Mouse (Mus musculus): ENCODE measurements around the gene Adamts8.

Gene Adamts8

DNA sequence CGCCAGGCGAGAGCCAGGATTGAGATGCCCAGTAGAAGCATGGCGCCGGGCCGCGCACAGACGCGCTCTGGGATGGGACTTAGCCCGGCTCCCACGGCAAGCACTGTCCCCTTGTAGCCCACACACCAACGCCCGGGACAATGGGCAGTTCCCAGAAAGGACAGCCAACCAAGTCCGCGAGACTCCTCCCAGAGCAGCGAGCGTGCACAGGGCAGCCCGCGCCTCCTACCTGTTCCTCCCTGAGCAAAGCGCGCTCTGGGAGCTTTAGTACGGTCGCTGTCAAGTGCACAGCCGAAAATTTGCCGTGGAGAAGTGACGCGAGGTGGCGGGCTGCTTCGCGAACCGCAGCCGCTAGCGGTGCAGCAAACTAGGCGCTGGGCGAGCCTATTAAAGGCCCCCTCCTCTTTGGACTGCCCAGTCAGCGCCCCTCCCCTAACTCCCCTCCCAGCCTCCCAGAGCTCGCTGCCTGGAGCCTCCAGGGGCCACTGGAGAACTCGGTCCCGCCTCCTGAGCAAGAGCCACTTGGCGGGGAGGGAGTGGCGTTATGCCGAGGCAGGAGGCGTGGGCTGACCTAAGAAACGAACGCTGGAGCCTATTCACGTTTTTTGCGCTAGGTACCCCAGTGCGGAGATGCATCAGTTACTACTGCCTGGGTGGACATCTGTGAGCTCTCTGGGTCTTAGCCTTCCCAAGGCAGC lies 20.0 kb upstream of the Adamts8 start, which contains the start of gene Adamts15:
Adamts15 (minus strand) TSS at position 256 of the 698 bp plus-strand sequence.
- DNase-seq, result peak; percentile 76 to 84

DNA sequence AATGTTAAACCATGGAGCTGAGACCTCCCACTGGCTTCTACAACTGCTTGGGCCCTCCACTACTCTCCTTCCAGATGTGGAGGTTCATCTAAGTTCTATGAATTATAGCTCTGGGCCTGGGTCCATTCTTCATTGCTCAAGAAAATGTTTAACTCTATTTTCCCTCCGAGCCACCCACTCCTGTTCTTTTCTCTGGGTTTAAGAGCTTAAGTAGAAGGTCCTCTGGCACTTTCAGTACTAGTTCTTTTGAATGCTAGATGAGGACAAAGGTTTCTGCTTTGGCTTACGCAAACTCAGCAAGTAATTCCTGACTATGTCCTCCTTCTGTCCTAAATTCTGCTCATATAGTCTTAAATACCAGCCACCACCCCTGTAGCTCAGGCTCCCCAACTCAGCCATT lies 13.6 kb upstream of the Adamts8 start:
- DNase-seq, result no peak

DNA sequence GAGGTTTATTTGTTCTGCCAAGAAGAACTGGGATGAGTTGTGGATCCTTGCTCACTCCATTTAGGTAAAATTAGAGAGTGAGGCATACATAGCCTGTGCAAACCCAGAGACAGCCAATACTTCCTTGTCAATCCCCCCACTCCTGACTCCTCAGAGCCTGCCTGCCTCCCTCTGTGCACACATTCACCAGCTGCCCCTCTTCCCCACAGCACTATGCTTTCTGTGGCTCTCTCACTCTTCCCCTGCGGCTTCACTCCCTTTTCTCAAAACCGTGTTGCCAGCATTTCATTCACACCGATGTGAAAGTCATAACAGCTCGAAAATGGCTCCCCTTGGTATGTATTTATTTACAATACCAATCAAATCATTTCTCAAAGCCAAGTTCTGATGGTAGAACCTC lies 10.0 kb upstream of the Adamts8 start:
- no peak for DNase-seq

DNA sequence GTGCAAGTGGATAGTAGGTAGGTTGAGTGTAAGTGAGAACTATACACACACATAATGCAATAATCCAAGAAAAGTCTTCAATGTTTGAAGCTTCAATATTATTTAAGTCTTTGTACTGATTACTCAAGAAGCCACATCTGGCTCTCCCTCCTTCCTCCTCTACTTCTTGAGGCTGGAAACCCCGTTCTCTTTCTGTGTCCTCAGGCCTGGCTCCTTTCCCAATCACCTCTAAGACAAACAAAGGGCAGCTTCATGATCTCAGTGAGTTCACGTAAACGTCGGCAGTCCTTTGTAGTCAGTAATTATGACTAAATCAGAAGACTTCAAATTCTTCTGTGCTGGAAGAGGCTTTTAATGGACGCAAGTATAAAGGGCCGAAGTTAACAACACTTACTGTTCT lies 7.5 kb upstream of the Adamts8 start:
- no peak for DNase-seq

DNA sequence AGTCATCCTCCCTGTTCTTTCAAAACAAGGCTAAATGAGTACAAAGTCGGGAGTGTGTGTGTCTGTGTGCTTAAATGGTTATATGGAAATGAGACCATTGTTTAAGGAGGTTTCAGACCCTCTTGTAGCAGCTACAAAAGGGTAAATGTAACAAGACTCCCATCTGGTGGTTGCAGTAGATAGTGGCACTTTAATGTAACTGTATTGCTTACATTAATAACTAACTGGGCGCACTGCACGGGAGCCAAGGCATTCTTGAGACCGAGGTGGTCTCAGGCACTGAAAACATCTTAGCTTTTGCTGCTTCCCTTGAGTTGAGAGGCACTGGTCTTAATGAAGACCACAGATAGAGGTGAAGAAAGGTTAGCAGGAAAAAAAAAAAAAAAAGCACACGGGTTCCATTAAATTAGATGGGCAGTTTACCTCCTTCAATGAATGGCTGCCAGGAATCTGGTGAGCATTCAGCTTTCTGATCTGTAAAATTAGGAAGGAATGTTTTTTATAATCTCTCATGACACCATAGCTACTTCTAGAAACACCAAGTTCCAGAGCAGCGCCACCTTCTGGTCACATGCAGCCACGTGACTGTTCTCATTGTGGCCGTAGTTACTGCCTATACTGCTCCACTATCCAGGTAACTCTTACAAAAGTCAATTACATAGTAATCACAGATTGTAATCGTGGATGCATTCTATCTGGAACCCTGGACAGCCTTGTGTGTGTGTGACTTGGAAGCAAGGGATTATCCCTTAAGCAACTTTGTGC lies 5.5 kb upstream of the Adamts8 start:
- peak in 1 of 2 experiments; percentile 57 for DNase-seq

DNA sequence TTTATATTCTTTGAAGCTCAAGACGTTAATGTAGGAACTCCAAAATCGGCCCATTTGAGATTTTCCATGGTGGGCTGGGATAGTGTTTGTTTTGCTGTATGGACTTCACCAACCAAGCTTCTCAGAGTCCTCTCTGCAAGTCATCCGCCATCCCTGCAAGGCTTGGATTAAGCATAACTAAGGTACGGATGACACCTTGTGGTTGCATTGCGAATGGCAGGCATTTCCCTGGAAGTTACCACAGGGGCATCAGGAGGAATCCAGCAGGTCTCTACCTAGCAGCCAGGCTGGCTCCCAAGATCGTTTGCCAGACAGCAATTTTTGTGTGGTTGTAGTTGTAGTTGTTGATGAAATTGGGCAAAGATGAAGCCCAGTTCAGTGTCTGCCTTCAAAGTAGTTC lies 2.0 kb upstream of the Adamts8 start:
- peak; percentile 80 to 83 for DNase-seq

DNA sequence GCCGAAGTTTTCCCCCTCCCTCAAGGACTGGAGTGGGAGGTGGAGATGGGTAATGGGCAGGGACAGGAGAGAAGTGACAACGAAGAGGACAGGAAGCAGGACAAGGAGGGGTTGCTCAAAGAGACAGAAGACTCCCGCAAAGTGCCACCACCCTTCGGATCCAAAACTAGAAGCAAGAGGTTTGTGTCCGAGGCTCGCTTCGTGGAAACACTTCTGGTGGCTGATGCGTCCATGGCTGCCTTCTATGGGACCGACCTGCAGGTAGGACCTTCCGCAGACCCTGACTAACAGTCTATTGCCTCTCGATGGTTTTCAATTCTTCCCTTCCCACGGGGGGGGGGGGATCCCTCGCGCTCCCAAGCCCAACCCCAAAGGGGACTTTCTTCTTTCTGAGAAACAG lies 979 bp downstream of the Adamts8 start:
- no peak for DNase-seq

DNA sequence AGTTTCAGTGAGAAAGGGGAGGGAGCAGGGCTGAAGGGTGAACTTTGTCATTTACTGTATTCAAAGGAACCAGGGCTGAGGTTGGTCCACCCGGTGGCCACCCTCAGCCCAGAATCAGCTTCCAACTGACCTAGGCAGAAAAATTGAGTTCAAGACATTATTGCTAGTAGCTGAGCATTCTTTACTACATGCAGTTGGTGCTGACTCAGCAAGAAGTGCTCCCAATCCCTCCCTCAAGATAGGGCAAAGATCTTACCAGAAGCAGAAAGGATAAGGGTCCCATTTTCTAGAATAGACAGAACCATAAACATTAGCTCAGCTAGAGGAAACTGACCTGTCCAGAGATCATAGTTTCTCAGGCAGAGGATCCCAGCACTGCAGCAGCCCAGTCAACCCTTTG lies 1.9 kb downstream of the Adamts8 start:
- DNase-seq, result no peak

DNA sequence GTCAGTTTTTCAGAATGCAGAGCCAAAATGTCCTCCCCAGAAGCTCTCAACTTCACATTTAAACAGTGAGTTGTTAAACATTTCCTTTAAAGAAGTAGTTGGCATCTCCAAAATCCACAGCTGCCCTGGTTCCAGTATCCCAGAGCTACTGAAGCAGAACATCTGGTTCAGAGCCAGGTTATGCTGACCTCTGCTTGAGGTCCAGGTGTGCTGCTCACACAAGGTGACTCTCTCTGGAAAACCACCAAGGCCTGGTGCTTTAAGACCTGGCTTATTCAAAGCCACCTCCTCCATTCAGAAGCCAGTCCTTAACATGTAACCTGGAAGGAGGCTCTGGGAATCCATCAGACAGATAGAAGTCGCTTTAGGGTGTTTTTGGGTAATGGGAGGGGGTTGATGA lies 2.9 kb downstream of the Adamts8 start:
- DNase-seq, result no peak

DNA sequence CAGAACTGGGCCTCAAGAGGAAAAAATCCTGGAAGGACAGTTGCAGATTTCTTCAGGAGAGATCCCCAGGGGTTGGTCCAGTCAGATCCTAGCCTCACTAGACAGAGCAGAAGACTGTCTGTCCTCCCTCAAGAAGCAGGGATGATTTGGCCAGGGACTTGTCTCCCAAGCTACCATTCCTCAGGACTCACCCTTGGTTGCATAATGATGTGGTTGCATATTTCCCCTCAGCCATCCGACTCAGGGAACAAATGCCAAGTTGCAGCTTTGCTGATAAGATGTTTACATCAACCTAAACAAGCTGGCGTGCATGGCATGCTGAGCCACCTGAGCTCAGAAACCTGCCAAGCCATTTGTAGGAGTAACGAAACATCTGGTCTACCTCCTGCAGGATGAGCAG lies 7.1 kb downstream of the Adamts8 start:
- DNase-seq, result peak; percentile 37 to 47

DNA sequence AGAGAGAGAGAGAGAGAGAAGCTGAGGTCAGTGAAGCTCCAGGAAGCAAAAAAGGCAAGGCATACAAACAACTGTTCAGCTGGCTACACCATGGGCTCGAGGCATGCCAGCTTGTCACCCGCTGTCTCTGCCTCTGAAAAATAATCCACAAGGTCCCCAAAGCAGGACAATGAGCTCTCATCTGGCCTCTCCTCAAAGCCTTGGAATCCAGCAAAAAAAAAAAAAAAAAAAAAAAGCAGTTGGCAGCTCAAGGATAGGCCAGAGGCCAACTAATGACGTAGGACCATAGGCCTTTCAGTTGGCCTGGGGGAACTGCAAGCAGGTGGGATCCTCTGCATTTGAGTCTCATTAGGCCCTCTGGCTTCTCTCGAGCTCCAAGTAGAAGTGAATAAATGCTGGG lies 7.6 kb downstream of the Adamts8 start:
- DNase-seq, result no peak

DNA sequence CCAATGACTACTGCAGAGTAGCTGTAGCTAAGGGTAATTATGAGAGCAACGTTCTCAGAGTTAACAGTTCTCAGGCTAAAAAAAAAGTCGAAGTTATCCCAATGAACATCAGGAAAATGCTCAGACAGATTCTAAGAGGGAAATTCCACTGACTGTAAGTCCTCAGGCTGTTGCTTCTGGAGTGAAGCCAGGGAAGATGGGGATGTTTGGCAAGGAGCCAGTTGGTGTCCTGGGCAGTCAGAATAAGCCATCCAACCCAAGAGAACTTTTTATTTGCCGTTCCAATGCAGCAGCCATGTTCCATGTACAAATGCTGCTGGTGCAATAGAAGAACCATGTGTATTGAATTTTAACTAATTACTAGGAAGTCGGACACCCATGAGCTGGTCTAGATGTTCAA lies 8.2 kb downstream of the Adamts8 start:
- peak in 1 of 2 experiments; percentile 20 for DNase-seq

DNA sequence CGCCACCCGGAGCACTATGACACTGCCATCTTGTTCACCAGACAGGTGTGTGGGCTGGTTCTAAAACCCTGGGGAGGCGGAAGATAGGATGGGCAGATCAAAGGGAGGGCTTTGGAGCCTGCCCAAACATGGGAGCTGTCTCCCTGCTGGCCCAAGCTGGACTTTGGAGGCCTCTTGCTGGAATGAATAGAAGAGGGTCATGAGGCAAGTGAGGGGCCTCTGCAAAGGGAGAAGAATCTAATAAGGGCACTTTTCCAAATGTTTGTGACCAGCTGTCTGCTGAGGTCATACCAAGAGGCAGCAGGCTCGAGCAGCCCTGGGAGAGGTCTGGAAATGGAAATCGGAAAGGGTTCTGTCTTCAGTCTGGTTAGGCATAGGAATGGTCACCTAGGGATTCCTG lies 9.1 kb downstream of the Adamts8 start:
- peak in 1 of 2 experiments; percentile 35 for DNase-seq

DNA sequence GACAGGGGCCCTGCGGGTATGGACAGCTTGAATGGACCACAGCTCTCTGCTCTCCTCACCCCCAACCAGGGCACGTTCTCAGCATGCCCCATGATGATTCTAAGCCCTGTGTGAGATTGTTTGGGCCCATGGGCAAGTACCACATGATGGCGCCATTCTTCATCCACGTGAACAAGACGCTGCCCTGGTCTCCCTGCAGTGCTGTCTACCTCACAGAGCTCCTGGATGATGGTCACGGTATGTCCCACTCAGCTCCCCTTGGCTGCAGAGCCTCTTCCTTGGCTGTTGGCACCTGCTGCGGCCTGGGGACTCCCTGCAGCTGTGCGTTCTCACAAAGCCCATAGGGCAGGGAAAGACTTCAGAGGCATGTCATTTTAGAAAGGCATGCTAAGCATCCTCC lies 10.9 kb downstream of the Adamts8 start:
- DNase-seq, result no peak

DNA sequence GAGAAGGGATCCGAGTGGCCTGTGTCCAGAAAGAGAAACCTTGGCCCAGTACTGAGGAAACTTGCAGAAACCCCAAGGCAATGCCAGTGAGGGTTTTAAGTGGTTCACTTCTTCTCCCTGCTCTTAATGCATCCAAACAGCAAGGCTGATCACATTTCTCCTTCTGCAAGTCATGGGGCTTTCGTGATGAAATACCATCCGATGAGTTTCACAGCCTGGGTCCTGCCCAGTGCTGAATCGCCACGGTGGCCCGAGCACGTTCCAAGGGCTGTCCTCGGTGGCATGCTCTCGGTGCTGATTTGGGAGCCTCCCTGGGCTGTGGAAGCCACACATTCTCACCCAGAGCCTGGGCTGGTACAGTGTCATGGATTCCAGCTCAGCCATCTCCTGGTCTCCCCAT lies 12.9 kb downstream of the Adamts8 start:
- DNase-seq, result no peak

DNA sequence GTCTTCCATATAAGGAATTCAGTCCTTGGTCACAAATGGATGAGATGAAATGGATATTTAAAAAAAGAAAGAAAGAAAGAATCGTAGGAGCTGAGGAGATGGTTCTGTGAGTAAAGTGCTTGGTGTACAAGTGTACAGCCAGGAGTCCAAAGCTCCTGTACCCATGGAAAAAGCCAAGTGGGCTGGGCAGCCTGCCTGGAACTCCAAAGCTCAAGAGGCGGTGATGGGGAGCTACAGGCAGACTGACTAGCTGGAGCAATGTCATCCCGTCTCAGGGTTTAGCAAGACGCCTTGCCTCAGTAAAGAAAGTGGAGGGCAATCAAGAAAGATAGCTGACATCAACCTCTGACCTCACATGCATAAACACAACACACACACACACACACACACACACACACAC lies 21.4 kb downstream of the Adamts8 start:
- DNase-seq, result peak; percentile 52 to 67

DNA sequence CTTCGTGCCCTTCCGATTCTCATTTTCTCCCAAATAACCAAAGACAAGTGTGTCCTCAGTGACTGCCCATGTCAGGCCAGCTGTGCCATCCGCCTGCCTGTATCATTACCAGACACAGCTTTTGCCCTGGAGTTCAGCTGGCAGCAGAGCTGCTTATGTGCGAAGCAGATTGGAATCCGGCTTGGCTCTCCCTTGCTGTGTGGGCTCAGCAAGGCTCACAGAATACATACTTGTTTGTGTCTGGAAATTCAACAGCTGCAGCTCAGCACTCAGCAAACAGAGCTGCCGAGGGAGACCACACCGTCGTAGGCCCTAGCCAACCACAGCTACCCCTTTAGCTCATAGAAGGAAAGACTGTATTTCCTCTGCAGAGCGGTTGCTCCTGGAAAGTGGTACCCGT lies 22.3 kb downstream of the Adamts8 start:
- DNase-seq, result peak in 1 of 2 experiments; percentile 31

DNA sequence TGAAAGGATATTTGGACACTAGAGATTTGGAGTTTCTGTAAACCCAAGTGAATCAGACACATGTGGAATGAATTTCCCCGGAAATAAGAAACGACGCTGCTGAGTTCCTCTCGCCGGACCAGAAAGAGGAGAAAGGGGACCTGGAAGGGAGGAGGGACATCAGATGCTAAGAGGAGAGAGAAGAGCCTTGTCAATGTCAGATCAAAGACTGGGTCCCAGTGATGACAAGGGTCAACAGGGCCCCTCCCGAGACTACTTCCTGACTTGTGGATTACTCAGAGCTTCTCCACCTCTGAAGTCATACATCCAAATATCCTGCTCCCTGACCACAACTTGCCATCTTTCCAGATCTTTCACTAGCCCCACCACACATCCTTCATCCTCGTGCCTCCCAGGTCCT lies 24.5 kb downstream of the Adamts8 start:
- no peak for DNase-seq

DNA sequence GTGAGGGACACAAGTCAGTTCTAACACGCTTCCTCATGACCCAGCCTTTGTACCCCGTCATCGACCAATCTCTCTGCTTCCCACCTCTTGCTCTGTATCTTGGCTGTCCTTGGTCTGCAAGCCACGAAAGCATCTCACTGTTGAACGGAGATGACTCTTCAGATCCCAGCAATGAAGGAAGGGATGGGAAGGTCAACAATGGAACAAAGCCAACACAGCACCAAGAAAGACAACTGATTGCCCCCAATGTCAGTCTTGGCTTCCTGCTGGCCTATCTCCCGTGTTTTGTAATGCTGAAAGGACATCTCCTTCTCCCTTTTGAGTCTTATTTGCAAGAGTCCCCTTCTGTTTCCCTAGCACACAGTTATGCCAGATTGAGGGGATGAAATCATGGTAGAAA lies 25.8 kb downstream of the Adamts8 start:
- no peak for DNase-seq

DNA sequence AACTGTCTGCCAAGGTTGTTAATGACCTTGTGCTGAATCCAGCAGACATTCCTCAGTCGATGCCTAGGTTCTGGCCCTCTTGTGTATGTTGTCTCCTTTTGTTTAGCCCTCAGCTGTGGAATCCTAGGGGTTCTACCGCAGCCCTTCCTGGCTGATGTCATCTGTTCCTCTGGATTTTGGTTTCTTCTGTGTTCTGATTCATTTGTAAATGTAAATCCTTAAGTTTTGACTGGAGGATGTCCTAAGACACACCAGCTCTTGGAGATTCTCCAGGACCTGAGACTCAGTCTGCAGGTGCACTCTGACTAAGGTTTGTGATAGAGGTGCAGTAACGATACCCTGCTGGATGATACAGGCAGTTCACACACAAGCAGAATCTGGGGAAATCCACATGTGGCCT lies 27.6 kb downstream of the Adamts8 start:
- no peak for DNase-seq

DNA sequence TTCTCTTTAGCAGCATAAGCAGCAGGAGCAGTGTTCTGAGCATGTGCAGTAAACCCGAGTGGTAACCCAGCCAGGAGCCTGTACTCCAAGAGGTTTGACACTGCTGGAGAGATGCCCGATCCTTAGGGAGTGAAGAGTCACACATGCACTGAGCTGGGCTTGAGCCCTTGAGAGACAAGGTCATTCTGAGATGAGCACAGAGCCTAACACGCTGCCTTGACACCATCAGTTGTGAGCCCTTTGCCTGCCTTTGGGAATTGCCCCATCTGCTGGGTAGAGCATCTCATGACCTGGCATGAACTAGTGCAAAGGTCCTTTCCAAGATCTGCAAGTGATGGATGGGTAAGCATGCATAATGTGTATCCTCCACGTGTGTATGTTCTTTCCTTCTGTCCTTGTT lies 29.6 kb downstream of the Adamts8 start:
- DNase-seq, result no peak

DNA sequence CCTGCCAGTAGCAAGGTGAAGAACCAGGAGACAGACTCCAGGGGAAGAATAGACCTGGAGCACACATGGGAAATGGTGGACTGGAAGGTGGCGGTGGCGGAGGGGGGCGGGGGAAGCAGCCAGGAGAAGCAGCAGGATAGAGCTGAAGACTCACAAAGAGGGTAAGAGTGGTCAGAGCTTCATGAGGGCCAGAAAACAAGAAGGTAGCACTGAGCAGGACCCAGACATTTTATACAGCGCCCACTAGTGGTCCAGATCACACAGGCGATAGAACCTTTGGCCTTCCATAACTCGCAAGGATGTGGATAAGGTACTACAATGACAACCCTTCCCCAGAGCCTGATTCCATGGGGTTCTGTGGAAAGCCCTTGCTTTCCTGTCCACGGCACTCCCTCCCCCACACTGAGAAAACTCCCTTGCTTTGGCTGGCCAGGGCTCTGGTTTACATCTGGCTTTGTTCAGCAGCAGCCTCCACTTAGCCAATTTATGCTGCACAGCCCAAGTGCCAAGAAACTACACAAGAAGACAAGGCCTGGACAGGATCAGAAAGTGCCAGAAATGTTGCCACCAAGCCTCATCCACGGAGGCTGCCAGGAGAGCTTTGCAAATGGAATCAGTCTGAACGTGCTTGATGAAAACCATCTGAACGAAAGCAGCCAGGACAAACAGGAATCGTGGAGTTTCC lies 34.1 kb downstream of the Adamts8 start:
- peak; percentile 23 to 36 for DNase-seq

DNA sequence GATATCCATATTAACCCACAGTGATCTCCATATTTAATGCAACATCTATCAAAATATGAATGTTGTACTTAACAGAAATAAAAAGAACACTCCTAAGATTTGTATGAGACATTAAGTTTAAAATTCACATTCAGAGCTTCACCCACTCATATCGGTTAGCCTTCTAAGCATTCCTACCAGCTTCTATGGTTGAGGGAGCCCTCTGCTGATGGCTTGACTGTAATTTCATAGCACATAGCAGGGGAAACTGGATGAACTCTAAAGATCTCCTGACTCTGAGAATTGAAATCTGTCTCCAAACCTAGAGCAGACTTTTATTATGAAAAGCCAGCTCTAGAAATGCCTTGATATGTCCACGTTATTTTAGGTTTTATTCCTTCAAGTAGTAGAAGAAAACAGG lies 38.1 kb downstream of the Adamts8 start:
- no peak for DNase-seq

DNA sequence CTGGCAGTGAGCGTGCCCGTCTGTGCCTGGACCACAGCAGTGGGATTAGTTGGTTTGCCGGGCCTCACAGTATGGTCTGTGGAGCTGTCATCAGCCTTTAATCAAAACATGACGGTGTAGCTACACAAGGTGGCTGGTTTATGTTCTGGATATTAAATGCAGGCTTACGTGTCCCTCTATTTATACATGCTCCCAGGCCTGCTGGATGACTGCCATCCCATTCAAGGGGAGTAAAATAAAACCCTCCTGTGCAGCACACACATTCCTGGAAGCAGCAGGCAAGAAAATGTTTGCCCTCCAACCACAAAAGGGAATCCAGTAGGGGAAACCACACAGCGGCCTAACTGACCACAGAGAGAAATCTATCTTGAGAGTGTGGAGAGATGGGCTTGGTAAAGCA lies 43.4 kb downstream of the Adamts8 start:
- peak in 1 of 2 experiments; percentile 31 for DNase-seq

Measured in lung, adult 18-20 months (tissue).